Mouse (Mus musculus) liver, adult 2 months (tissue): Measurements from ENCODE around the gene Acad10. TPM values are rescaled to one million over a fixed set of nuclear protein-coding genes. Genes with fewer than 3 reads are reported as not detected.

Experiments
- DNase-seq: peaks from one replicate; pipeline ENCODE4 v3.0.0-alpha.2; 2011; ENCODE audit warnings: low read depth, low spot score; ENCODE audit errors: extremely low read depth
- H3K27ac ChIP-seq: fragments of 200-500 bp; replicated peaks from 2 replicates; pipeline ENCODE4 v1.5.1; 2012; ENCODE audit warnings: low read depth, mild to moderate bottlenecking, control low read depth, inconsistent platforms, low read length; ENCODE audit not compliant: insufficient read depth
- H3K27me3 ChIP-seq: fragments of 200-500 bp; 2 replicates; pipeline ENCODE4 v1.6.1; 2012; ENCODE audit warnings: mild to moderate bottlenecking, moderate library complexity, low read length, inconsistent platforms; ENCODE audit not compliant: control insufficient read depth, insufficient read depth
- H3K36me3 ChIP-seq: fragments of 200-500 bp; 2 replicates; pipeline ENCODE4 v1.6.1; 2012; ENCODE audit warnings: low read length, inconsistent platforms; ENCODE audit not compliant: control insufficient read depth, insufficient read depth
- H3K4me1 ChIP-seq: fragments of 200-500 bp; 2 replicates; pipeline ENCODE4 v1.6.1; 2011; ENCODE audit warnings: low read length; ENCODE audit not compliant: control insufficient read depth, insufficient read depth
- H3K4me3 ChIP-seq: fragments of 200-500 bp; 2 replicates; pipeline ENCODE4 v1.5.1; 2011; ENCODE audit warnings: low read depth, mild to moderate bottlenecking, control low read depth, low read length, moderate library complexity; ENCODE audit not compliant: insufficient read depth
- H3K79me2 ChIP-seq: fragments of 200-500 bp; 2 replicates; pipeline ENCODE4 v1.6.1; 2012; ENCODE audit warnings: inconsistent platforms, mild to moderate bottlenecking, low read length, moderate library complexity; ENCODE audit not compliant: control insufficient read depth, insufficient read depth
- H3K9ac ChIP-seq: fragments of 200-500 bp; 2 replicates; pipeline ENCODE4 v1.6.1; 2012; ENCODE audit warnings: low read depth, mild to moderate bottlenecking, control low read depth, inconsistent platforms, low read length
- CTCF ChIP-seq: fragments of 200-500 bp; IDR thresholded peaks from 2 replicates; pipeline ENCODE4 v1.5.1; 2011; ENCODE audit warnings: low read depth, low read length, control low read depth
- POLR2A ChIP-seq: fragments of 200-500 bp; IDR thresholded peaks from 2 replicates; pipeline ENCODE4 v1.6.1; 2011; ENCODE audit warnings: low read length, control low read depth; ENCODE audit not compliant: insufficient read depth; ENCODE audit errors: extremely low read depth
- WGBS: fragments of 180-500 bp; shearing (Covaris S2); methylation state at CpG from one replicate; pipeline ENCODE4 v1.1.7; 2018; 5-methylcytosine and 5-hydroxymethylcytosine counted together
- polyA plus RNA-seq: library from polyadenylated mRNA; depleted of rRNA; stranded (reverse); fragments of >200 nt; gene quantifications from 2 replicates; pipeline ENCODE4 v1.2.3, GENCODE M21; 2012
- total RNA-seq: library from RNA; depleted of rRNA; stranded (reverse); fragments of >200 nt; gene quantifications from 2 replicates; pipeline ENCODE4 v1.2.3, GENCODE M21; 2014

Acad10 gene
- total and polyA plus RNA-seq, 2 experiments: 19.6 to 27.7 TPM

DNA sequence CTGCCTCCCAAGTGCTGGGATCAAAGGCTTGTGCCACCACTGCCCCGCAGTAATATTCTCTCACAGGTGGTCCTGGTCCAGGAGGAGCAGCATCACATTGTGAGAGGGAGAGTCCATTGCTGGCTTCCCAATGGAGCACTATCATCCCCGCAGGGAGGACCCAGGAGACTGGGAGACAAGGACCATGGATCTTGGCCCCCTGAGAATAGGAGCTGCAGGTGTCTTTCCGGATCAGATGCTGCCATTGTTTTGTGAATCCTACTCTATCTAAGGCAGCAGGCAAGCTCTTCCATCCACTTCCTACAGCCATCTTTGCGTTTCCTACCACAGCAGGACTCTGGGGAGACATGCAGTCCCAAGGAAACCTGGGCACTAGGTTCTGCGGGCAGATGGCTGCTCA lies 74.6 kb downstream of the Acad10 start:
- peak overlapping the region; percentile 95 for H3K27ac ChIP-seq
- TF ChIP-seq CTCF: no peak
- no peak for TF ChIP-seq POLR2A
- peak overlapping the region; percentile 18 for H3K9ac ChIP-seq
- H3K36me3 ChIP-seq: peaks cover 8% of the 10 kb centered on the region
- H3K4me1 ChIP-seq: peaks cover 60% of the 10 kb centered on the region
- WGBS: 88% methylated on average over 5 of the region's 5 CpGs
- no peak overlapping the region for H3K4me3 ChIP-seq
- DNase-seq: no peak
- no peaks in the 10 kb centered on the region for H3K27me3 ChIP-seq
- peaks cover 51% of the 10 kb centered on the region for H3K79me2 ChIP-seq

DNA sequence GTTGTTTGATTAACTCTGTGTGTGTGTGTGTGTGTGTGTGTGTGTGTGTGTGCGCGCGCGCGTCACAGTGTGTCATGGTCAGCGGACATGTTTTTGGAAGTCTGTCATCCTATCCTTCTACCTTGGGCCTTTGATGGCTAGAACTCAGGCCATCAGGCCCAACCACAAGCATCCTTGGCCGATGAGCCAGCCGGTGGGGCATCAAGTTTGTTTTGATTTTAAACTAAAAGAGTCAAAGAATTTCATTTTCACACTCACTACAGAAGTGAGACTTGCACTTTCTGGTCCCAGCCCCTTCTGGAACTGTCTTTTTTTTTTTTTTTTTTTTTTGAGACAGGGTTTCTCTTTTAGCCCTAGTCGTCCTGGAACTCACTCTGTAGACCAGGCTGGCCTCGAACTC lies 75.3 kb downstream of the Acad10 start:
- WGBS: 68% methylated on average over 10 of the region's 10 CpGs
- DNase-seq: no peak
- no peak overlapping the region; the same call in 1 of the 2 replicates for H3K9ac ChIP-seq
- H3K27ac ChIP-seq: peak overlapping the region; percentile 95
- H3K36me3 ChIP-seq: peaks cover 11% of the 10 kb centered on the region
- H3K27me3 ChIP-seq: no peaks in the 10 kb centered on the region
- peaks cover 54% of the 10 kb centered on the region for H3K4me1 ChIP-seq
- H3K4me3 ChIP-seq: no peak overlapping the region
- TF ChIP-seq CTCF (no peak), POLR2A (no peak)
- H3K79me2 ChIP-seq: peaks cover 46% of the 10 kb centered on the region

DNA sequence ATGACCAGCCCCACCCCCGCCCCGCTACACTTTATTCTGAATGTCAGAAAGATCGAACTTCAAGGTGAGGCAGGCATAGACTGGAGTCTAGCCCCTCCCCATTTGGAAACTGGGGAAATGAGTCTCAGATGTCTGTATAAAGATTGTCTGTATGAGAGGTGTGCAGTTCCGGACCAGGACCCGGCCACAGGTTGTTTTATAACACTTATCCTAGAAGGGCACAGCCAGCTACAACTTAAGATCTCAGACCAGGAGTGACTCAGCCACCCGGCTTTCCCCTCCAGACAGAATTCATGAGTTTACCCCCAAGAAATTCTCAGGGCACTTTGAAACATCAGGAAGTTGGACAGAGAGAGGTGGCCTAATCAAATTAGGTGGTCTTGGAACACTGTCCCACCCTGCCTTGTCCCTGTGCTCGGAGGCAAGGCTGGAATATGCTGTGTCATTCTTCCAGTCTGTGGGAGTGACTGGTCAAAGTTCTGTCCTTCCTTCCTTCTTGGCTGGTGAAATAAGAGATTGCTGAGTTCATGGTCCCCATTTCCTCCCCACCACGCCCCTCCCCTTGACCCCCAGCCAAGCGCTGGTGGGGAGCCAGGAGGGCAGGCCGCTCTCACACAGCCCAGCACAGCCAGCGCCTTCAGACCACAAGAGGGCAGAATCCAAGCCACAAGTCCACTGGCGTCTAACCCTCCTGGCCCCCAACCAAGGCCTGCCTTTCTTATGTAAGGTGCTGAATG lies 76.4 kb downstream of the Acad10 start:
- WGBS: 17% methylated on average over 12 of the region's 12 CpGs

GRCm38 (mm10) chr5:121581945-121582344 lies 78.4 kb downstream of the Acad10 start:
- H3K27me3 ChIP-seq: no peaks in the 10 kb centered on the region
- peak overlapping the region; percentile 35; the same call in 1 of the 2 replicates for H3K9ac ChIP-seq
- H3K4me1 ChIP-seq: peaks cover 30% of the 10 kb centered on the region
- peaks cover 21% of the 10 kb centered on the region for H3K79me2 ChIP-seq
- no peak overlapping the region for H3K4me3 ChIP-seq
- H3K36me3 ChIP-seq: peaks cover 39% of the 10 kb centered on the region
- WGBS: 33% methylated on average over 8 of the region's 8 CpGs
- H3K27ac ChIP-seq: peak overlapping the region; percentile 62
- TF ChIP-seq CTCF (no peak), POLR2A (no peak)
- DNase-seq: peak; percentile 88

More for the DNA sequence above, 76.4 kb downstream of the Acad10 start:
- peak overlapping the region; percentile 48 for H3K9ac ChIP-seq
- H3K36me3 ChIP-seq: peaks cover 21% of the 10 kb centered on the region
- H3K4me3 ChIP-seq: peak overlapping the region; percentile 13
- H3K79me2 ChIP-seq: peaks cover 39% of the 10 kb centered on the region
- peaks cover 48% of the 10 kb centered on the region for H3K4me1 ChIP-seq
- peak; percentile 86 for TF ChIP-seq CTCF
- TF ChIP-seq POLR2A: no peak
- H3K27ac ChIP-seq: peak overlapping the region; percentile 95
- DNase-seq: peak; percentile 98
- no peaks in the 10 kb centered on the region for H3K27me3 ChIP-seq

DNA sequence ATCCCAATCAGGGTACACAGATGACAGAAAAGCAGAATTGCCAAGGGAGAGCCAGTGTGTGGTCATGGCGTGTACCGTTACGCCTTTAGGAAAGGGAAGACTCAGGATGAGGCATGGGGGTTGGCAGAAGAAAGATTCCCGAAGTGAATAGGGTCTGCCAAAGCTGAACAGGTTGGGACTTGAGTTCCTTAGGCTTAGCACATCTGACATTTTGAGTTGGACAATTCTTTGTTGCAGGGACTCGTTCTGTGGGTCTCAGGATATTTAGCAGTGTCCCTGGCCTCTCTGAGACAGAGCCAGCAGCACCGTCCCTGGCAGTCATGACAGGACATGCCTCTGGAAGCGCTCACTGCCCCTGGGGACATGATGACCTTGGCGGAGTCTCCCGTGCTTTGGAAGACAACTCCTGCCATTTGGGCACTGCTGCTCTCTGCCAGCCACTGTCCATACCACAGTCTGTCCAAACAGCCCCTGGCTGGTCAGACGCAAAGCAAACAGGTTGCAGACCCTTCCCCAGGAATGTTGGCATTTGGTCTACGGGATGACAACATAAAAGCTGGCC lies 83.3 kb downstream of the Acad10 start:
- no peaks in the 10 kb centered on the region for H3K27me3 ChIP-seq
- no peak overlapping the region for H3K4me3 ChIP-seq
- no peak overlapping the region for H3K27ac ChIP-seq
- peaks cover 80% of the 10 kb centered on the region for H3K36me3 ChIP-seq
- no peak overlapping the region for H3K9ac ChIP-seq
- H3K4me1 ChIP-seq: peaks cover 3% of the 10 kb centered on the region
- TF ChIP-seq POLR2A (no peak), CTCF (no peak)
- peaks cover 8% of the 10 kb centered on the region for H3K79me2 ChIP-seq
- 61% methylated on average over 11 of the region's 11 CpGs for WGBS
- no peak for DNase-seq

GRCm38 (mm10) chr5:121575867-121576266 lies 84.4 kb downstream of the Acad10 start:
- no peak for DNase-seq
- WGBS: 95% methylated on average over 11 of the region's 11 CpGs
- no peaks in the 10 kb centered on the region for H3K27me3 ChIP-seq
- H3K36me3 ChIP-seq: peaks cover 87% of the 10 kb centered on the region
- H3K79me2 ChIP-seq: peaks cover 3% of the 10 kb centered on the region
- H3K27ac ChIP-seq: no peak overlapping the region
- no peak overlapping the region for H3K9ac ChIP-seq
- no peaks in the 10 kb centered on the region for H3K4me1 ChIP-seq
- no peak overlapping the region for H3K4me3 ChIP-seq
- TF ChIP-seq POLR2A (no peak), CTCF (no peak)
